Mouse (Mus musculus): ENCODE results near the gene Ugt1a8.
"Not testable (repeated sequence)": the region's sequence is repeated elsewhere in the genome, so short reads cannot be mapped to it uniquely, and the experiment has no call there.

Ugt1a8 gene

GRCm38 (mm10) chr1:88195687-88196086 is 108.1 kb downstream of the Ugt1a8 start:
- no peak for DNase-seq

- DNase-seq: no peak
These were observed 109.8 kb downstream of the Ugt1a8 start for GRCm38 (mm10) chr1:88197443-88197842.

DNA sequence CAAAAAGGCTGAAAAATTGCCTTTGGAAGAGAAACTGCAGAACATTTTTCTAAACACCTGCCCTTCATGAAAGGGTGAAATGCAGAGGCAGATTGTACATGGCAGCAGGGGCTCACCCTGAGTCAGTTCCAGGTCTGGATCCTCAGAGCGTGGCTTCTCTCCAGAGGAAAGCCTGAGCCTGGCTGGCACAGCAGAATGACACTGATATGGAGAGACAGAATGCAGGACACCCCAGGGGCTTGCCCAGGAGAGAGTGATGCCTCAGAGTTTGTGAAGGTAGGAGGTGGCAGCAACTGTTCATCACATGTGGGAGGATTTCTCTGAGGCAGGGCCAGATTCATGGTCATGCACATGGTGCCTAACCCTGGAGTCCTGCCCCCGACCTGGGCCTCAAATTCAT is 112.4 kb downstream of the Ugt1a8 start:
- no peak for DNase-seq

GRCm38 (mm10) chr1:88200456-88200855 is 112.8 kb downstream of the Ugt1a8 start, which contains the start of gene Ugt1a2:
Gene Ugt1a2 (plus strand): TSS chr1:88200601.
- DNase-seq: no peak

- peak; percentile 88 for DNase-seq
These were observed 117.8 kb downstream of the Ugt1a8 start, which contains the start of gene Dnajb3 for GRCm38 (mm10) chr1:88205294-88205922. Gene Dnajb3 (minus strand): TSS chr1:88205782.

DNA sequence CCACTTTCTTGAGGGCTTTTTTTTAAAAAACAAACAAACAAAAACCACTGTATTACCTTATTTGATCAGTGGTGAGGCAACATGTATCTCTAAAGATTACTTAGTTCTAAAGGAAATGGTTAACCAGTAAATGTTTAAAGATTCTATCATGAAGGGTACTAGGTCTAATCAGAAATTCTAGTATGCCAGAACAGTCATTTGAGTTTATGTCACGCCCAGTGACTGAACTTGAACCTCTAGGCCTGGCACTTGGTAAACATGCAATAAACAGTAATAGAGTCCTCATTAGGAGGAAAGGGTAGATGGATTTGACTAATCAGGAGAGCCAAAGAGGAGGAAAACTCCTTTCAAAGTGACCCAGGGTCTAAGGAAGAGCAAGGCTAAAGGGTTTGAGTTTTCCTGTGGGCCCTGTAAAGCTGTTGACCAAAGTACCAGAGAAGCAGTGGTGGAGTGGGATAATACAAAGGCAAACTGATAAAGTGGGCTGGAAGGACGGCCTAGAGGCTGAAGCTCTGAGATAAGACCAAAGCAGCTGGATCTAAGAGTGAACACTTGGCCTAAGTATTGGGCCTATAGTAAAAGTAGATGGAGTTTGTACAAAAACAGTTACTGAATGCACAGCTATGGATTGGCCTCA is 119.3 kb downstream of the Ugt1a8 start:
- no peak for DNase-seq

DNA sequence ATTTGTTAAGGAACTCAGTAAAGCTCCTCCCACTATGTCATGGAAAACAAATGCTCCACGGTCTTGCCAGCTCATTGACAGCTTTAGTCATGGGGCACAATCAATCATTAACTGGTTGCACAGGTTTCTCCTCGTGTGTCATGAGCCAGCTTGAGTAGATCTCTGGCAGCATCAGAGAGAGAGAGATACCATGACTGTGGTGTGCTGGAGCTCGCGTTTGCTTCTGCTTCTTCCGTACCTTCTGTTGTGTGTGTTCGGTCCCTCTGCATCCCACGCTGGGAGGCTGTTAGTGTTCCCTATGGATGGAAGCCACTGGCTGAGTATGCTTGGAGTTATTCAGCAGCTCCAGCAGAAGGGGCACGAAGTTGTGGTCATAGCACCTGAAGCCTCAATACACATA is 124.2 kb downstream of the Ugt1a8 start, which contains the start of gene Ugt1a1:
Gene Ugt1a1 (plus strand): TSS at position 148 of the 400 bp plus-strand sequence.
- no peak for DNase-seq

DNA sequence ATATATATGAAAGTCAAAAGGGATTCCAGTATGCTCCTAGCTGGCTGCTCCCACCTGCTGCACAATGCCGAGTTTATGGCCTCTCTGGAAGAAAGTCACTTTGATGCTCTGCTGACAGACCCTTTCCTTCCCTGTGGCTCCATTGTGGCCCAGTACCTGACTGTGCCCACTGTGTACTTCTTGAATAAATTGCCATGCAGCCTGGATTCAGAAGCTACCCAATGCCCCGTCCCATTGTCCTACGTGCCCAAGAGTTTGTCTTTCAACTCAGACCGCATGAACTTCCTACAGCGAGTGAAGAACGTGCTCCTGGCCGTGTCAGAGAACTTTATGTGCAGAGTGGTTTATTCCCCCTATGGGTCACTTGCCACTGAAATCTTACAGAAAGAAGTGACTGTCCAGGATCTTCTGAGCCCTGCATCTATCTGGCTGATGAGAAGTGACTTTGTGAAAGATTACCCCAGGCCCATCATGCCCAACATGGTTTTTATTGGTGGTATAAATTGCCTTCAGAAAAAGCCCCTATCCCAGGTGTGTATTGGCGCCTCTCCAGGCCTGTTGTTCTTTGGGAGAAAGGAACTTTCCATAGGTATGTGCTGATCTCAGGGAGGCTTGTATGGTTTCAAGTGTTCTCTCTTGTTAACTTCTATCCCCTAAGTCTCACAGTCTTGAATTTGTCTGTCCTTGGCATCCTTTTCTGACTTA is 124.9 kb downstream of the Ugt1a8 start:
- no peak for DNase-seq

DNA sequence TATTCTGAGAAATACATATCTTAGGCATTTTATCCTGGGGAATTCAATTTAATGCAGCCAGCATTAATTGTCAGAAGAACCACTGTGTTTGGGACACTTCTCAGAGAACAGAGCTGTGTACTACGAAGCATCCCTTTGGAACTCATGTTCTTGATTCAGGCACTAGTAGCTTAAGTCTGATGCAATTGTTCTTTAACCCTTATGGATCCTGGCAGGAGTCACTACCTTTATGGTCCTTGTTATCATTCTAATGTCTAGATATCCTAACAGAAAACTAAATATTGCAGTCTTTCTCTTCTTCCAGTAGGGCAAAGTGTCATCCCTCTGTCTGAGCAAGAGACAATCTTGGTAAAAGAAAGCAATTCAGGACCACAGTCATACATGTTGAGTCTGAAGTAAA is 125.4 kb downstream of the Ugt1a8 start:
- no peak for DNase-seq

- DNase-seq: no peak
These were observed 126.3 kb downstream of the Ugt1a8 start for GRCm38 (mm10) chr1:88213766-88214461.

- DNase-seq: no peak
These were observed 126.9 kb downstream of the Ugt1a8 start for GRCm38 (mm10) chr1:88214462-88214952.

DNA sequence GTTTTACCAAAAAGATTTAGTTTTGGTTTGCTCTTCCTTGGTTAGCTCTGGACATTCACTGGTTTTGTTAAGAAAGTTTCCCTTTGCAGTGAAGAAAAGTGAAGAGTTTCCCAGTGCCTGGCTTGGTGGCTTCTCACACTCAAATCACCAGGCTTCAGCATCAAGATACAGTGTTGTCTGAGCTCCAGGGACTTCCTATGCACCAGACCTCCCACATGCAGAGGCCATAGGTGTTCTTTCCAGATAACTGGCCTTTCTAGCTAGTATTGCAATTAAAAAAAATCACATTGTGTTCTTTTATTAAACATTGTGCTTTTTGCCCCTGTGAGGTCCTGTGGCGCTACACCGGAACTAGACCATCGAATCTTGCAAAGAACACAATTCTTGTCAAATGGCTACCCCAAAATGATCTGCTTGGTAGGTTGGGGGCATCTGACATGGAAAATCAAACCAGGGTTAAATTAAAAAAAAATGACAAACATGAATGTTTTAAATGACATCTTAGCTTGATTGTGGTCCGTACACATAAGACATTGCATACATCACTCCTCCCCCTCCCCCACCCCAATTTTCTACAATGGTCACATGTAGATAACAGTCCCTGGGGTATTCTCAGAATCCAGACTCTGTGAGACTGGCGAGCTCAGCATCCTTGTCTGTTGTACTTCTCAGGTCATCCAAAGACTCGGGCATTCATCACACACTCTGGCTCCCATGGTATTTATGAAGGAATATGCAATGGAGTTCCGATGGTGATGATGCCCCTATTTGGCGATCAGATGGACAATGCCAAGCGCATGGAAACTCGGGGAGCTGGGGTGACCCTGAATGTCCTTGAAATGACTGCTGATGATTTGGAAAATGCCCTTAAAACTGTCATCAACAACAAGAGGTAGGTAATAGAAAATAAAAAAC is 128.1 kb downstream of the Ugt1a8 start:
- DNase-seq: no peak

GRCm38 (mm10) chr1:88216551-88216950 is 128.9 kb downstream of the Ugt1a8 start:
- DNase-seq: no peak

GRCm38 (mm10) chr1:88217144-88217543 is 129.5 kb downstream of the Ugt1a8 start:
- peak; percentile 19 for DNase-seq

DNA sequence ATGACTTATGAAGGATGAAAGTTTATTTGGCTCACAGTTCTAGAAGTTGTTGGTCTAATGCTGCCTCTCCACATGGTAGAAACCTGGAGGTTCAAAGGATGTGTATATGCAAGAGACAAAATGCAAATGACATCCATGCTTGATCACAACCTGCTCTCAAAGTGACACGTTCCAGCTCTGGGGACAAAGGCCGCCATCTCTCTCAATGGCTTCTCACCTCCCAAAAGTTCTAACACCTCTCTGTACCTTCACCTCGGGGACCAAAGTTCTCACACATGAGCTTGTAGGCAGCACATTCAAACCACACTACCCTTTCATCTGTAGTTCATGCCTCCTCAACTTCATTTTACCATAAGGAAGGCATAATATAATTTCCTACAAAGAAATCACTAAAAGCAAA is 130.0 kb downstream of the Ugt1a8 start:
- no peak for DNase-seq

GRCm38 (mm10) chr1:88218051-88218450 is 130.4 kb downstream of the Ugt1a8 start:
- peak; percentile 16 for DNase-seq

GRCm38 (mm10) chr1:88218591-88218990 is 131.0 kb downstream of the Ugt1a8 start:
- no peak for DNase-seq

DNA sequence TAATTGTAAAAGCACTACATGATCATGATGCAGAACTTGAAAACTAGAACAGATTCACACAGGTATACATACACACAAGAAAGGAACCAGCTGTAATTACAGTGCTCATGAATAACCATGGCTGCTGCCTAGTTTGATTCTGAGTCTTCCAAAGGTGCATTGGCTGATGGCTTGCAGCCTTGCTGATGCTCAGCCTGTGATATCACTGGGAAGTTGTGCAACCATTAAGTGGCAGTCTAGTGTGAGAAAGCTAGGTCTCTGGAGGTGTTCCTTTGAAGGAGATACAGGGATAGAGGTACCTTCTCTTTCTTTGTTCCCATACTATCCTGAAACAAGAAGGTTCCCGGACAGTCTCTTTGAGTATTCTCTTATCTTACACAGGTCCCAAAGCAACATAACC is 131.4 kb downstream of the Ugt1a8 start:
- DNase-seq: no peak

DNA sequence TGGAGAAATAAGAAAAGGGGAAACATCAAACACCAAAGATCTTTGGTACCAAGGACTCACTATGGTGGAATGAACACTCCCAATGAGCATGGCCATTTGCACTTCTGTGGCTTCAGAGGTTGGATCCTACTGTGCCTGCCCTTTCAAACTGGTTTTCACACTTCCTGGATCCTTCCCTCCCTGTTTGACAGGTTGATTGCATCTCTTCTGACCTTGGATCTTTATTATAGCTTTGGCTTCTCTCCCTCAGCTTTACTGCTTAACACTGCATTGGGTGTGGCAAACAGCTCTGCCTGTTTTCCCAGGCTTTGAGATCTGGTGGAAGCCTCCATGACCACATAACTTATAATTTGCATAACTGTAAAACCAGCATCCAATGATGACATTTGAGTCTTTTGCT is 132.7 kb downstream of the Ugt1a8 start:
- DNase-seq: no peak

GRCm38 (mm10) chr1:88222216-88222615 is 134.6 kb downstream of the Ugt1a8 start:
- no peak for DNase-seq

DNA sequence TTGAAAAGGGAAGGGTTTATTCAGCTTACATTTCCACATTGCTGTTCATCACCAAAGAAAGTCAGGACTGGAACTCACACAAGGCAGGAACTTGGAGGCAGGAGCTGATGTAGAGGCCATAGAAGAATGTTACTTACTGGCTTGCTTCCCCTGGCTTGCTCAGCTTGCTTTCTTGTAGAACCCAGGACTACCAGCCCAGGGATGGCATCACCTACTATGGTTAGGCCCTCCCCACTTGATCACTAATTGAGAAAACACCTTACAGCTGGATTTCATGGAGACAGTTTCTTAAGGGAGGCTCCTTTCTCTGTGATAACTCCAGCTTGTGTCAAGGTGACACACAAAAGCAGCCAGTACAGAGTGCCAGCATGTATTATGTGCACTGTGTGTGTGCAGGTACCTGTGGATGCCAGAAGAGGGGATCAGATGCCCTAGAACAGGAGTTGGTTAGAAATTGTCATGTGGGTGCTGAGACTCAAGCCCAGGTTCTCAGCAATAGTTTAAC is 135.4 kb downstream of the Ugt1a8 start:
- not testable (repeated sequence) for DNase-seq

DNA sequence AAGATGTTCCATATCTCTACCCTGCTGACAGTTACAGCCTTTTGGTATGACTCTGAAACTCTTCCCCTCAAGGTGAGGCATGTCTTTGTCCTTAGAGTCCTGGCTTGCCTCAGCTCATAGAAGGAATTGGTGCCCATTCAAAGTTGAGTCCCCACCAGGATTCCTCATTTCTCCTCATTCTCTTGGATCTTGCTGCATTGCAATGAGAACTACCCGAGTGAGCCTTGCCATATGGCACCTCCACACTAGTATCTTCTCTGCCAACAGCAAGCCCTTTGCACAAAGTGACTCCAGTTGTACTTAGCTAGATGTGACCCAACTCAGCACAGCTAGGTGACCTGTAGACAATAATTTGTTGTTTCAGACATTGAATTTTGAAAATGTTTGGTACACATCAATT is 136.0 kb downstream of the Ugt1a8 start:
- DNase-seq: no peak

All from thymus, postnatal 14 days (tissue).